Comparison of ENCODE assay signal across 8 mouse cellular contexts in the genomic region with DNA sequence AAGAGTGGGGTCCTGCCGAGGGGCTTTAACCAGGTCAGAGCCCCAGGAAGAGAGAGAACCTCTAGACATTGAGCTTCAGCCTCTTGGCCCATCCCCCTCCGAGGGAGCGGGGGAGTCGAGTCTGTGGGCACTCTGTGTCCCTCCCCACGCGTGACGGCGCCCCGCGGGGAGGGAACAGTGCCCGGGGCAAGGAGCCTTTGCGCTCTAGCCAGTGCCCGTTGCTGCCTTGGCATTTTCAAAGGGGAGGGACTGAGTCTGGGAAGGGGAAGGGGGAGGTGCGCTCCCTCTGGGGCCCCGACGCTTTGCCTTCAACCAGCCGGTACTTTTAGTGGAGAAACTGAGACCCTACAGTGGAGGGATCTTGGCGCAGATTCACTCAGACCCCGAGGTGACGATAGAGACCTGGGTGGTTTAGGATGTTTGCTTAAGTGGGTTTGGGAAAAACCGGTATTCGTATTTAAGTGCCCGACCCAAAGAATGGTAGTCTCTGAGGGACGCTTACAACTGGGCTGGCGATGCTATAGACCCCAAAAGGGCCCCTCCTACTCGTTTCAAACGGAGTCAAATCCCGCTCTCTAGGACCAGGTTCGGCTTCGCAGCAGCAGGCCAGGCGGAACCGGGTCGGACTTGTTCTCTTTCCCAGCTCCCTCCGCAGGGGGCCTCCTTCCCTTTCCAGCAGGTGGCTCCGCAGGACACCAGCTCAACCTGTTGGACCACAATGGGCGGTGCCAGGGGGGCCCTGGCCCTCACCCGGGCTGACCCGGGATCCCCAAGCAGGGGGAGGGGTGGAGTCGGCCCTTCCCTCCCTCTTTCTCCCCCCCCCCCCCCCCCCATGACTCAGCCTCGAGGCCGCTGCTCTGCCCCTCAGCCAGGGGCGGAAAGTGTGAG. TPM values are rescaled to one million over a fixed set of nuclear protein-coding genes. Genes with fewer than 3 reads are reported as not detected.
DNase-seq lines count a peak whose midpoint lies in the region; ATAC-seq and TF ChIP-seq lines count a peak whose summit lies in the region.

A gene (minus strand): TSS at position 771 of the 888 bp plus-strand sequence.

- TF ChIP-seq POLR2A in ES-Bruce4 (IDR thresholded peaks at IDR 0.05; ENCODE audit: insufficient read depth, low read length) = no peak
- TF ChIP-seq POLR2A in bone marrow macrophage, adult 2 months (IDR thresholded peaks at IDR 0.05; ENCODE audit: borderline replicate concordance, low read depth, low read length) = no peak

- peak; percentile 63 for ATAC-seq in erythroid progenitor cell, adult 5-6 weeks (replicated peaks; ENCODE audit: low FRiP score, poor library complexity, severe bottlenecking)
- ATAC-seq in heart, embryonic 14.5 days (ENCODE audit: insufficient number of reproducible peaks, insufficient read depth, low FRiP score, low read depth) = peak; percentile 35
- ATAC-seq in liver, postnatal 0 days = peak; percentile 64
- peak; percentile 54 for ATAC-seq in neural tube, embryonic 12.5 days (ENCODE audit: low FRiP score, low read depth)

- peak; percentile 47; the same call in 1 of the 2 replicates for TF ChIP-seq EP300 in ES-Bruce4 (IDR thresholded peaks at IDR 0.05; ENCODE audit: insufficient read depth, low read depth, low read length)
- no peak for TF ChIP-seq EP300 in liver, postnatal 0 days (IDR thresholded peaks at IDR 0.05; ENCODE audit: low read depth)

- peak within 1 kb of the TSS; percentile 52 for H3K9ac ChIP-seq in ES-Bruce4 (ENCODE audit: low read depth, poor library complexity, severe bottlenecking)
- H3K9ac ChIP-seq in heart, embryonic 14.5 days (ENCODE audit: low read length) = peak within 1 kb of the TSS; percentile 67
- H3K9ac ChIP-seq in liver, postnatal 0 days (replicated peaks) = peak within 1 kb of the TSS; percentile 79
- peak within 1 kb of the TSS; percentile 50 for H3K9ac ChIP-seq in neural tube, embryonic 12.5 days

- peaks cover 2% of the 10 kb centered on the region for H3K4me1 ChIP-seq in ES-Bruce4 (ENCODE audit: control insufficient read depth, insufficient read depth, low read length)
- peaks cover 18% of the 10 kb centered on the region for H3K4me1 ChIP-seq in bone marrow macrophage, adult 2 months (ENCODE audit: control insufficient read depth, insufficient read depth, low read length)
- H3K4me1 ChIP-seq in heart, embryonic 14.5 days (ENCODE audit: control insufficient read depth in 2 of 2, insufficient read depth in 2 of 2, low read length in 2 of 2) = peaks cover 22 to 37% of the 10 kb centered on the region in 2 experiments
- H3K4me1 ChIP-seq in liver, postnatal 0 days (ENCODE audit: insufficient read depth) = peaks cover 57% of the 10 kb centered on the region
- H3K4me1 ChIP-seq in neural tube, embryonic 12.5 days = peaks cover 60% of the 10 kb centered on the region

- DNase-seq in kidney, postnatal 10 days = peak; percentile 90
- peak; percentile 84 for DNase-seq in liver, postnatal 0 days
- DNase-seq in thymus, postnatal 25 days = peak; percentile 37

- no peaks in the 10 kb centered on the region for H3K9me3 ChIP-seq in ES-Bruce4 (replicated peaks; ENCODE audit: control insufficient read depth, insufficient read depth, low read length, poor library complexity, severe bottlenecking)
- H3K9me3 ChIP-seq in heart, embryonic 14.5 days (ENCODE audit: control insufficient read depth, low read length) = no peaks in the 10 kb centered on the region
- H3K9me3 ChIP-seq in liver, postnatal 0 days (ENCODE audit: low read length) = no peaks in the 10 kb centered on the region
- no peaks in the 10 kb centered on the region for H3K9me3 ChIP-seq in neural tube, embryonic 12.5 days

- H3K27ac ChIP-seq in ES-Bruce4 (ENCODE audit: insufficient read depth, low read length) = peak within 1 kb of the TSS; percentile 80
- peak within 1 kb of the TSS; percentile 91 for H3K27ac ChIP-seq in bone marrow macrophage, adult 2 months (ENCODE audit: insufficient read depth, low read depth, low read length)
- peak within 1 kb of the TSS; percentile 78 to 86 for H3K27ac ChIP-seq in heart, embryonic 14.5 days (replicated peaks in 1 of 2; ENCODE audit: control insufficient read depth in 1 of 2, insufficient read depth in 1 of 2, low read depth in 2 of 2, low read length in 2 of 2)
- peak within 1 kb of the TSS; percentile 99 for H3K27ac ChIP-seq in liver, postnatal 0 days (ENCODE audit: low read depth)
- no peak within 1 kb of the TSS for H3K27ac ChIP-seq in neural tube, embryonic 12.5 days

- no peak for TF ChIP-seq CTCF in ES-Bruce4 (IDR thresholded peaks at IDR 0.05; ENCODE audit: low read depth, low read length)
- peak; percentile 12; the same call in 1 of the 2 replicates for TF ChIP-seq CTCF in bone marrow macrophage, adult 2 months (IDR thresholded peaks at IDR 0.05; ENCODE audit: low read depth, low read length)
- TF ChIP-seq CTCF in liver, postnatal 0 days (IDR thresholded peaks at IDR 0.05; ENCODE audit: low read depth) = peak; percentile 60

- WGBS in heart, embryonic 14.5 days = under 1% methylated on average over 40 of the region's 42 CpGs
- under 1% methylated on average over 38 of the region's 42 CpGs for WGBS in liver, postnatal 0 days (ENCODE audit: insufficient replicate concordance)
- under 1% methylated on average over 40 of the region's 42 CpGs for WGBS in neural tube, embryonic 12.5 days

- H3K27me3 ChIP-seq in ES-Bruce4 (ENCODE audit: control insufficient read depth, insufficient read depth, low read length, poor library complexity, severe bottlenecking) = no peaks in the 10 kb centered on the region
- no peaks in the 10 kb centered on the region for H3K27me3 ChIP-seq in heart, embryonic 14.5 days (ENCODE audit: control insufficient read depth, insufficient read depth, low read length)
- H3K27me3 ChIP-seq in liver, postnatal 0 days (ENCODE audit: insufficient read depth, low read length) = peaks cover 12% of the 10 kb centered on the region
- peaks cover 22% of the 10 kb centered on the region for H3K27me3 ChIP-seq in neural tube, embryonic 12.5 days (replicated peaks)

- peak within 1 kb of the TSS; percentile 93 for H3K4me2 ChIP-seq in heart, embryonic 14.5 days (ENCODE audit: low read length)
- H3K4me2 ChIP-seq in liver, postnatal 0 days (ENCODE audit: low read depth, low read length) = peak within 1 kb of the TSS; percentile 100
- H3K4me2 ChIP-seq in neural tube, embryonic 12.5 days (replicated peaks) = peak within 1 kb of the TSS; percentile 100

- no peaks in the 10 kb centered on the region for H3K36me3 ChIP-seq in ES-Bruce4 (ENCODE audit: control insufficient read depth, insufficient read depth, low read length, poor library complexity, severe bottlenecking)
- no peaks in the 10 kb centered on the region for H3K36me3 ChIP-seq in heart, embryonic 14.5 days (ENCODE audit: control insufficient read depth, insufficient read depth, low read length)
- no peaks in the 10 kb centered on the region for H3K36me3 ChIP-seq in liver, postnatal 0 days (replicated peaks; ENCODE audit: insufficient read depth, low read length)
- no peaks in the 10 kb centered on the region for H3K36me3 ChIP-seq in neural tube, embryonic 12.5 days

- H3K4me3 ChIP-seq in ES-Bruce4 (ENCODE audit: low read depth, low read length) = peak within 1 kb of the TSS; percentile 84
- H3K4me3 ChIP-seq in bone marrow macrophage, adult 2 months (ENCODE audit: insufficient read depth, low read length) = peak within 1 kb of the TSS; percentile 68
- H3K4me3 ChIP-seq in heart, embryonic 14.5 days (ENCODE audit: control insufficient read depth in 1 of 2, insufficient read depth in 1 of 2, low read depth in 1 of 2, low read length in 2 of 2) = peak within 1 kb of the TSS; percentile 58 to 62
- H3K4me3 ChIP-seq in liver, postnatal 0 days (ENCODE audit: low read depth, low read length) = peak within 1 kb of the TSS; percentile 78
- peak within 1 kb of the TSS; percentile 50 for H3K4me3 ChIP-seq in neural tube, embryonic 12.5 days

RNA-seq across cellular contexts. Expression of the gene that starts here (rescaled TPM):
- 35.1 and 35.7 TPM in 2 replicates for polyA plus RNA-seq in ES-Bruce4 (2011; ENCODE audit: insufficient read depth, insufficient read length, low read depth, missing spikeins)
- polyA plus RNA-seq in bone marrow macrophage, adult 2 months (2012; ENCODE audit: insufficient read depth, insufficient read length, missing spikeins) = 66.0 and 75.2 TPM in 2 replicates
- total RNA-seq in erythroid progenitor cell, adult 5-6 weeks (2015; ENCODE audit: low replicate concordance) = 2.1 and 7.9 TPM in 2 replicates
- total RNA-seq in erythroid progenitor cell, adult 5-6 weeks (2017; ENCODE audit: low replicate concordance) = 5.1 and 8.9 TPM in 2 replicates
- 1.3 and 1.8 TPM in 2 replicates for polyA plus RNA-seq in heart, embryonic 14.5 days (2014; fragmentation: Nextera tagmentation; extraction: Ambion mirVana)
- polyA plus RNA-seq in liver, postnatal 0 days (2015; fragmentation: Nextera tagmentation; extraction: Ambion mirVana) = 4.1 and 4.7 TPM in 2 replicates
- 0.70 and 0.71 TPM in 2 replicates for polyA plus RNA-seq in neural tube, embryonic 12.5 days (2016; fragmentation: Nextera tagmentation; extraction: Ambion mirVana)

Comparison
In these comparisons a context has a peak if more than half of its experiments do, and no peak if none do; other contexts are left out.
1. Peak in ATAC-seq, H3K4me3 ChIP-seq, H3K9ac ChIP-seq and H3K4me2 ChIP-seq in neural tube, embryonic 12.5 days; RNA of the gene not detected or under 1 TPM.
2. DNase-seq: peak in every context shown above with its lines; median percentile 90 in kidney, postnatal 10 days; 84 in liver, postnatal 0 days; 37 in thymus, postnatal 25 days.